Mouse (Mus musculus): ENCODE measurements around the gene Hist2h2aa2.
"Not testable (repeated sequence)": the region's sequence is repeated elsewhere in the genome, so short reads cannot be mapped to it uniquely, and the experiment has no call there.

The Hist2h2aa2 gene

DNA sequence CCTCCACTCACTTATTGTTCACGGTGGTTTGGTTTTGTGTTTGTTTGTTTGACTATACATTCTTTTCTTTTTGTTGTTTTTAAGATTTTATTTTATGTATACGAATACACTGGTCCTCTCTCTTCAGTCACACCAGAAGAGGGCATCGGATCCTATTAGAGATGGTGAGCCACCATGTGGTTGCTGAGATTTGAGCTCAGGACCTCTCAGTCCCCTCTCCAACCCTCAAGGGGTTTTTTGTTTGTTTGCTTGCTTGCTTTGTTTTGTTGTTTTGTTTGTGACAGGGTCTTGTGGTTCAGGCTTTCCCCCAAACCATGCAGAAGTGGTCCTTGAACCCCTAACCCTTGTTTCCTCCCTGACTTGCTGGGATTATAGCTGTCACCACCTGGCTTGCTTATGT, 21.5 kb upstream of the Hist2h2aa2 start:
- no peak for DNase-seq (ENCODE audit: low read depth, low spot score)

DNA sequence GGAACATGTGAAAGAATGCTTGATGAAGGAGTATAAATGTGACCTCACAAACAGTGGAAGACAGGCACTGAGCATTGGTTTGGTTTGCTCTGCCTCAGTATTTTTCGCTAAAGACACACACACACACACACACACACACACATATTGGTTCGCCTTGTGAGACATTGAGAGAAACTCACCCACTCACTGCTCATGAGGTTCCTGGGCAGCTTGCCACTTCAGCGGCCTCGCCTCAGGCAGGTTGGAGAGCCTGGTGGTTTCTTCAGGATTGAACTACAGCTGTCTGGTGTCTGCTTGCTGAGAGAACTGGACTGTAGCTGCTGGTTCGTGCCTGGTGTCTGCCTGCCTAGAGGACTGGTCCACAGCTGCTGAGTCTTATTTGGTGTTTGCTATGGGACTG, 20.1 kb upstream of the Hist2h2aa2 start:
- no peak for DNase-seq (ENCODE audit: low read depth, low spot score)

- no peak for DNase-seq (ENCODE audit: low read depth, low spot score)
Observed at GRCm38 (mm10) chr3:96257190-96257589, 17.1 kb upstream of the Hist2h2aa2 start.

DNA sequence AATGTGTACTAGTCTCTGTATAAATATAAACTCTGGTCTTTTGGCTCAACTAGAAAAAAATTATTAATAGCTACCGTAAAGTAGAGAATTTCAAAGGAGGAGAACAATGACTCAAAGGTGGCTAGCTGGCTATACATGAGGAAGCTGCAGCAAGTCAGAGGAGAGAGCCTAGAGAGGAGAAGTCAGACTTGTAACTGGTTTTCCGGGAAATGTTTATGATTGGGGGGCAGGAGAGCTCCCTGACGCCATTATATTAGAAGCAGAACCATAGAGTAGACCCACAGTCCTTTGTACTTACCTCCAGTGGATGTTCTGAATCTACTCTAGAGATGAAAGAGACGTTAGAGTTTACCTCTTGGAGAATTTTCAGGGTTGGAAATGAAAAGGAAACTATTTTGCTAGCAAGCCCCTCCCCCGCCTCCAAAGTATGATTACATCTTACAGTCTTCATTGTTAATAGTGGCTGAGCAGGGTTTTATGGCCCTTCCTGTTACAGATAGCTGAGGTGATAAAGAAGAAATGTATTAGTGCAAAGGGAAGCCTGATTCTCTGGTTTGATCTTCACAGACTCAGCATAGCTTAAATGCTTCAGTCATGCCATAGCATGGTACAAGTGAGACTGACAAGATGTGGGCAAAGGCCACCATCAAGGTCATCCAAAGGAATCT, 16.0 kb upstream of the Hist2h2aa2 start:
- no peak for DNase-seq (ENCODE audit: low read depth, low spot score)

GRCm38 (mm10) chr3:96254683-96255355, 14.7 kb upstream of the Hist2h2aa2 start:
- DNase-seq (ENCODE audit: low read depth, low spot score), result peak; percentile 52

GRCm38 (mm10) chr3:96251787-96252186, 11.7 kb upstream of the Hist2h2aa2 start:
- DNase-seq (ENCODE audit: low read depth, low spot score), result no peak

- peak; percentile 64 for DNase-seq (ENCODE audit: low read depth, low spot score)
Observed at GRCm38 (mm10) chr3:96250890-96251289, 10.8 kb upstream of the Hist2h2aa2 start.

GRCm38 (mm10) chr3:96249034-96249345, 8.9 kb upstream of the Hist2h2aa2 start:
- DNase-seq (ENCODE audit: low read depth, low spot score), result no peak

DNA sequence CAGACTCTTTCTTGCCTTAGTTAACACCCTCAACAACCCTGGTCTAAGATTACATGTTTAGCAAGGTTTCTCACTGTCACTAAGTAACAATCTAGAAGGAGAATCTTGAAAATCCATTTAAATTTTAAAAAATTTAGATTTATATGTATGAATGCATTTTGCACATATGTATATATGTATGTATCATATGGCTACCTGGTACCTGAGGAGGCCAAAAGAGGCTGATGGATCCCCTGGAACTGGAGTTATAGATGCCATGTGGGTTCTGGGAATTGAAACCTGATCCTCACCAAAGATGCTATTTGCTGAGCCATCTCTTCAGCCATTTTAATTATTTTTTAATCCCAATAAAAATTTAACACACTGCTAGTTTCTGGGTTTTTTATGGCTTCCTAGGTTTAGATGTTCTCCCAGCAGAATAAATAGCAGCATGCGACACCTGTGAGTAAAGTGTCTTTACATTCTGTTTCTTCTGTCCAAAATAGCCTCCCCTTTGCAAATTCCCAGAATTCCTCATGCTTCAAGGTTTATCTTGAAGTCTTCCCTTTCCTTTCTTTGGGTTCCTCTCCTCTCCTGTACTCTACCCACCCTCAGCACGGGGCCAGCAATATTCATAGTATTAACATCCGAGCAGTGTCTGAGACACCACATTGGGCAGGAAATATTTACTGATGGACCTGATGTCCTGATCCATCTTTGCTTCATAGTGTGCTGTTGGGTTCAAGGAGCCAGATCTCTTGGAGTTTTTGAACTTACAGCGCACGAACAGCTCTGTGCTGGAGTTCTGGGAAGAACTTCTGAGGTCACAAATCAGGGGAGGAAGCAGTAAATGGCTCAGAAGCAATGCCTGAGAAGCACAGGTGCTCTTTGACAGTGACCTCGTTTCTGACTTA, 8.3 kb upstream of the Hist2h2aa2 start:
- no peak for DNase-seq (ENCODE audit: low read depth, low spot score)

GRCm38 (mm10) chr3:96247356-96248140, 7.5 kb upstream of the Hist2h2aa2 start:
- DNase-seq (ENCODE audit: low read depth, low spot score), result no peak

GRCm38 (mm10) chr3:96246427-96246856, 6.4 kb upstream of the Hist2h2aa2 start, which contains the start of gene Hist2h3c1:
Gene Hist2h3c1, plus strand, starts transcription at chr3:96246685.
- not testable (repeated sequence) for DNase-seq (ENCODE audit: low read depth, low spot score)

DNA sequence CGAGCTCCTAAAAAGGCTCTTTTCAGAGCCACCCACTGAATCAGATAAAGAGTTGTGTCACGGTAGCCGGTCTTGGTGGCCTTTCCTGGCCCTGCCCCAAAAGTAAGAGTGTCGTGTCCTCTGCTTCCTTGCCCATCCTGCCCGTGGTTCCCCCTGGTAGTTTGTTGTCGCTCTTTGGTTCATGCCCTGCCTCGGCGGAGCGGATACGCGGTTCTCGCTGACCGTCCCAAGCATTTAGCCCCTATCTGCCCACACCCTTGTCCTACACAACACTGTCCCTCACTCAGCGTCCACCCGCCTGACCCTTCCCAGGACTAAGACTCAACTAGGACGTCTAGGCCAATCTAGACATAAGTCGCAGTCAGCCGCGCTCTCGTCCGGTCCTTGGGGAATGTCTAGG, 5.9 kb upstream of the Hist2h2aa2 start:
- not testable (repeated sequence) for DNase-seq (ENCODE audit: low read depth, low spot score)

GRCm38 (mm10) chr3:96245003-96245886, 5.2 kb upstream of the Hist2h2aa2 start, which contains the start of gene Hist2h2aa1:
Gene Hist2h2aa1, plus strand, starts transcription at chr3:96245497.
- peak; percentile 76 for DNase-seq (ENCODE audit: low read depth, low spot score)

DNA sequence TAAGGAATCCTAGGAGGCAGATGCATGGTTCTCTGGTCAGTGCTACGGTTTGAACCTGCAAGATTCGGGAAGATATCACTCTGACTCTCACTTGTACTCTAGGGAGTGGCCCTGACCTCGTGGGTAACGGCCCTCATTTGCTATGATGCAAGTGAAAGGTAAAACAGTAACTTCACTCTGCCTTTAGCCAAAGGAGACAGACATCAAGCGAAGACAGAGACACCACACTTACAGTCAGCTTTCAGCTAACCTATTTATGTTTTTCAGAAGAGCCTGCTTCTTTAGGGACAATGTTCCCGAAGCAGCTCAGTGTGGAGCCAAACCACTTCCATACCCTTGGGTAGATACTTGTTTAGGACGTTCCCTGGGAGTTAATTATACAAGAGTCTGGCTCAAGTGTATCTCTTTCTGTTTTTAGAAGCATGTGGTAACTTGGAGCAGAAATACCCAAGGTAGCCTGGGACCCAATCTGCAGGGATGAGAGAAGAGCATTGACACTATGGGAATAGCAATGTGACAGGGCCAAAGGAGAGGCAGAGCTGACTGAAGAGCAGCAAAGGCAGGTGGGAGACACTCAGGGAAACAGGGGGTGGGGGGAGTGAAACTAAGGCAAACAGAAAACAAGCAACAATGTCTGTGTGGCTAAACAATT, 4.0 kb upstream of the Hist2h2aa2 start:
- DNase-seq (ENCODE audit: low read depth, low spot score), result no peak

GRCm38 (mm10) chr3:96240799-96241197, 722 bp upstream of the Hist2h2aa2 start:
- no peak for DNase-seq (ENCODE audit: low read depth, low spot score)

GRCm38 (mm10) chr3:96238954-96239793, 902 bp downstream of the Hist2h2aa2 start, which contains the start of gene Hist2h3c2:
Gene Hist2h3c2, minus strand, starts transcription at chr3:96239127.
- DNase-seq (ENCODE audit: low read depth, low spot score), result not testable (repeated sequence)

GRCm38 (mm10) chr3:96237904-96238511, 2.1 kb downstream of the Hist2h2aa2 start:
- DNase-seq (ENCODE audit: low read depth, low spot score), result peak; percentile 55

- peak; percentile 41 for DNase-seq (ENCODE audit: low read depth, low spot score)
Observed at GRCm38 (mm10) chr3:96237335-96237903, 2.7 kb downstream of the Hist2h2aa2 start.

Measured in forelimb bud, embryonic 11.5 days (tissue).